Mouse (Mus musculus) liver, adult 2 months (tissue): ENCODE data around the gene Traf3ip1. TPM values are rescaled to one million over a fixed set of nuclear protein-coding genes. Genes with fewer than 3 reads are reported as not detected.

Experiments used
- DNase-seq: peaks from one replicate; pipeline ENCODE4 v3.0.0-alpha.2; 2011; ENCODE audit warnings: low read depth, low spot score; ENCODE audit errors: extremely low read depth
- H3K27ac ChIP-seq: fragments of 200-500 bp; replicated peaks from 2 replicates; pipeline ENCODE4 v1.5.1; 2012; ENCODE audit warnings: low read depth, mild to moderate bottlenecking, control low read depth, inconsistent platforms, low read length; ENCODE audit not compliant: insufficient read depth
- H3K27me3 ChIP-seq: fragments of 200-500 bp; 2 replicates; pipeline ENCODE4 v1.6.1; 2012; ENCODE audit warnings: mild to moderate bottlenecking, moderate library complexity, low read length, inconsistent platforms; ENCODE audit not compliant: control insufficient read depth, insufficient read depth
- H3K36me3 ChIP-seq: fragments of 200-500 bp; 2 replicates; pipeline ENCODE4 v1.6.1; 2012; ENCODE audit warnings: low read length, inconsistent platforms; ENCODE audit not compliant: control insufficient read depth, insufficient read depth
- H3K4me1 ChIP-seq: fragments of 200-500 bp; 2 replicates; pipeline ENCODE4 v1.6.1; 2011; ENCODE audit warnings: low read length; ENCODE audit not compliant: control insufficient read depth, insufficient read depth
- H3K4me3 ChIP-seq: fragments of 200-500 bp; 2 replicates; pipeline ENCODE4 v1.5.1; 2011; ENCODE audit warnings: low read depth, mild to moderate bottlenecking, control low read depth, low read length, moderate library complexity; ENCODE audit not compliant: insufficient read depth
- H3K79me2 ChIP-seq: fragments of 200-500 bp; 2 replicates; pipeline ENCODE4 v1.6.1; 2012; ENCODE audit warnings: inconsistent platforms, mild to moderate bottlenecking, low read length, moderate library complexity; ENCODE audit not compliant: control insufficient read depth, insufficient read depth
- H3K9ac ChIP-seq: fragments of 200-500 bp; 2 replicates; pipeline ENCODE4 v1.6.1; 2012; ENCODE audit warnings: low read depth, mild to moderate bottlenecking, control low read depth, inconsistent platforms, low read length
- CTCF ChIP-seq: fragments of 200-500 bp; IDR thresholded peaks from 2 replicates; pipeline ENCODE4 v1.5.1; 2011; ENCODE audit warnings: low read depth, low read length, control low read depth
- POLR2A ChIP-seq: fragments of 200-500 bp; IDR thresholded peaks from 2 replicates; pipeline ENCODE4 v1.6.1; 2011; ENCODE audit warnings: low read length, control low read depth; ENCODE audit not compliant: insufficient read depth; ENCODE audit errors: extremely low read depth
- WGBS: fragments of 180-500 bp; shearing (Covaris S2); methylation state at CpG from one replicate; pipeline ENCODE4 v1.1.7; 2018; 5-methylcytosine and 5-hydroxymethylcytosine counted together
- polyA plus RNA-seq: library from polyadenylated mRNA; depleted of rRNA; stranded (reverse); fragments of >200 nt; gene quantifications from 2 replicates; pipeline ENCODE4 v1.2.3, GENCODE M21; 2012
- total RNA-seq: library from RNA; depleted of rRNA; stranded (reverse); fragments of >200 nt; gene quantifications from 2 replicates; pipeline ENCODE4 v1.2.3, GENCODE M21; 2014

The Traf3ip1 gene
- total and polyA plus RNA-seq, 2 experiments, result 3.6 to 3.8 TPM

DNA sequence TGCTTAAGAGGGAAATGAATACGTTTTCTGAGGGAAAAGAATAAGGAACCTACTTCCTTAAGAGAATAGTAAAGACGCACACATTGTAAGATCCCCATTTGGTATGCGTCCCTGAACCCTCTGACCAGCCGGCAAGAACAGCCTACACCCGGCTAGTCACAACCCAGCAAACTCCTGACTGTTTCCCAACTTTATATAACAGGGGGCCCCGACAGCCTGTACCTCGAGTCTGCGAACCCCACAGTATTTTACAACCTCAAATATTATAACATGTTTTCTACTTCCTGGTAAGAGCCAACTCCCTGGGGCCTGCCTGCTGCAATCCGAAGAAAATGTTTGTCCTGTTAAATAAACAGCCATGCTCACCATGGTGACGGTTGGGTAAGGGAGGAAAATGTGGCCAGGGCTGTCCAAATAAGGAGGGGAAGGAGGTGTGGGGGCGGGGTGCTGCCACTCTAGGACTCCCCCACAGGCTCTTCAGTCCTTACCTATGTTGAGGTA is 38.1 kb upstream of the Traf3ip1 start:
- H3K27me3 ChIP-seq, result no peaks in the 10 kb centered on the region
- H3K4me3 ChIP-seq, result no peak overlapping the region
- peaks cover 46% of the 10 kb centered on the region for H3K4me1 ChIP-seq
- peak; percentile 90 for DNase-seq
- no peaks in the 10 kb centered on the region for H3K36me3 ChIP-seq
- peak overlapping the region; percentile 74 for H3K9ac ChIP-seq
- no peak for TF ChIP-seq CTCF
- no peak for TF ChIP-seq POLR2A
- WGBS, result 8% methylated on average over 11 of the region's 11 CpGs
- peaks cover 39% of the 10 kb centered on the region; the same call in 1 of the 2 replicates for H3K79me2 ChIP-seq
- peak overlapping the region; percentile 94 for H3K27ac ChIP-seq

DNA sequence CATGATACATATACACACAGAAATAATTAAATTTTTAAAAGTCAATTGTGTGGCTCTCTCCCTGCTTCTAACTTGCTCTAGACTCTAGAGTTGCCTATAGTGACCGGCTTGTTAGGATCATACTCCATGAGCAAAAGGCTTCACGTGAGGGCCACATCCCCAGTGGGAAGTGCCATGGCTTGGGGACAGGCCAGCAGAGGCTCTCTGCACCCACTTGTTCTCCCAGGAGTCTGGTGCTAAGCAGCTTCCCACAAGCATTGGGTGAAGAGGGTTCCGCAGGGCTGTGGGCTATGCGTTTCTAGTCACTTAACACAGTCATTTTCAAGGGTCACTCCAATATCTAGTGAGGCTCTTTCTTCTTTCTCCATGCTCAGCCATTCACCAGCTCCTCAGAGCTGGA is 37.3 kb upstream of the Traf3ip1 start:
- no peaks in the 10 kb centered on the region for H3K27me3 ChIP-seq
- peak overlapping the region; percentile 89 for H3K27ac ChIP-seq
- WGBS, result 38% methylated on average over 4 of the region's 4 CpGs
- peak overlapping the region; percentile 63 for H3K9ac ChIP-seq
- no peaks in the 10 kb centered on the region for H3K36me3 ChIP-seq
- peaks cover 45% of the 10 kb centered on the region for H3K4me1 ChIP-seq
- H3K4me3 ChIP-seq, result peak overlapping the region; percentile 11; the same call in 1 of the 2 replicates
- no peak for DNase-seq
- TF ChIP-seq POLR2A, result no peak
- H3K79me2 ChIP-seq, result peaks cover 33% of the 10 kb centered on the region; the same call in 1 of the 2 replicates

DNA sequence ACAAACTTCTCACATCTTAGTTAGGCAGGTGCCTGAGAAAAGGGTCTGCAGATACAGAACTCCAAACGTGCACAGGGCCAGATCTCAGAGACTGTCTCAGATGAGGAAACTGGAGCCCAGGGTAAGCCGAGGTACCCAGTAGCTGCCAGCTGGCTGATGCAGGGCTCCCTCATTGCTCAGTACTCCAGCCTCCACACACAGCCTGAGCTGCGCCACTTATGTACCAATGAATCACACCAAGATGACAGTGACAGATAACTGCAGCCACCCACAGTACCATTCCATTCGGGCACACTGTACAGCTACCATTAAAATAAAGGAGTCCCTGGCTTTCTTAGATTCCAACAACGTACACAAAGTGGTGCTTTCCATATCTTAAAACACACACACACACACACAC is 36.7 kb upstream of the Traf3ip1 start:
- WGBS, result 23% methylated on average over 5 of the region's 5 CpGs
- Histone ChIP-seq H3K79me2 (peaks cover 28% of the 10 kb centered on the region; the same call in 1 of the 2 replicates), H3K27ac (peak overlapping the region; percentile 89), H3K27me3 (no peaks in the 10 kb centered on the region), H3K4me3 (peak overlapping the region; percentile 5), H3K4me1 (peaks cover 39% of the 10 kb centered on the region), H3K9ac (peak overlapping the region; percentile 98), H3K36me3 (no peaks in the 10 kb centered on the region)
- TF ChIP-seq POLR2A (no peak), CTCF (no peak)
- DNase-seq, result peak; percentile 71

DNA sequence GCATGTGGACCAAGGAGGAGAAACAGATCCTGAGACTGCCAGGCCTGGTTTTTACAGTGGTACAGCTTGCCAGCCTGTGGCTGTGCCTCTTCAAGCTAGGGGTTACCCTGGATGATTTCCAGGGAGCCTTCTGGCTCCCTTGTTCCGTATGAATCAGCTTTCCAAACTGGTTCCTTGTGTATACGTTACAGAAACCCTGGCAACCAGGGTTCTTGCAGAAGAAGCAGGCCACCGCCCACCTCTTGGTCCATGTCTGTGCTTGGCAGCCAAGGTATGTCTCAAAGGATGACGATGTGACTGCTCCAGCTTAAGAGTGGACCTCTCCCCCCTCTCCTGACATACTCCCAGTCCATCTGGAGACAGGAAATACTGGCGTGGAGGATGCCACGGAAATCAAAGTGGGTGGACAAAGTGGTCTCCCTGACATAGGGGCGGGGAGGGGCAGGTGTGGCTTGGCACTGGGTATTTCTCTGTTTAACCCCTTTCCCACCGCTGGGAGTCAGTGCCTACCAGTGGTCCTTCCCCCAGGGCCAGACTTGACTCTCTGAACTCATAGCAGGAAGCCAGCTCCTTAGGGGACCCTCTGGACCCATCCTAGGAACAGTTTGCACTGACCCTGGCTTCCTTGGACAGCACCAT is 36.1 kb upstream of the Traf3ip1 start:
- TF ChIP-seq CTCF (0 out of 2 replicates have a peak, but pooled peaks have one; percentile 6), POLR2A (no peak)
- H3K27me3 ChIP-seq, result no peaks in the 10 kb centered on the region
- H3K4me1 ChIP-seq, result peaks cover 42% of the 10 kb centered on the region
- H3K79me2 ChIP-seq, result peaks cover 23% of the 10 kb centered on the region; the same call in 1 of the 2 replicates
- H3K36me3 ChIP-seq, result no peaks in the 10 kb centered on the region
- peak overlapping the region; percentile 75 for H3K4me3 ChIP-seq
- peak overlapping the region; percentile 98 for H3K9ac ChIP-seq
- H3K27ac ChIP-seq, result peak overlapping the region; percentile 89
- WGBS, result under 1% methylated on average over 8 of the region's 8 CpGs
- DNase-seq, result no peak

DNA sequence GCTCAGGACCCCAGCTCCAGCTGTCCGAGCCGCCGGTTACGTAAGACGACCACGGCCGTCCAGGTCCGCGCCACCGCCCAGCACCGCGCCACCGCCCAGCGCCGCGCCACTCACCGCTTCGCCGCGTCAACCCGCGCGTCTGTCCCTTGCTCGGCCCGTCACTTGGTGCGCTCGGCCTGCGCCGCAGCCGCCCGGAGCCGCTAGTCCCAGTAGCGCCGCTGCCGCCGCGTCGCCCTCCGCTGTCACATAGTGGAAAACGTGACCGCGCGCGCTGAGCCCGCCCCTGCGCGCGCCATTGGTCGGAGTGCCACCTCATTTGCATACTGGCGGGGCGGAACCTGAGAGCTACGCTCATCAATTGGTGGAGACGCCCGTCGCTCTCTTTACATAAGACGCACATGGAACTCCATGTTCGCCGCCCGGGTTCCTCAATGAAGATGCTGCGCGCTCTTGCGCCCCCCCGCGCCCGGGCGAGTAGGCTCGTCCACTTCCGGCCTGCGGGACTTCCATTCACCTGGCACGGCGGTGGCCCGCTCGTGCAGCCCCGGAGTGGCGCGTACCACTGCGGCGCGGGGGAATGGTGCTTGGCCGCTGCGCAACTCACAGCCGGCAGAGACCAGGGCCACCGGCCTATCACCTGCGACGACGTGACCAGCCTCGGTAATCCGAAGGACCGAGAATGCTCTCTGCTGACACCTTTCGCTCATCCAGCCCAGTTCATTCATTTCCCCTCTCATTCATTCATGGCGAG is 35.2 kb upstream of the Traf3ip1 start, which contains the start of gene Per2:
TSS of gene Per2 (minus strand) at position 266 of the 751 bp plus-strand sequence.
- Histone ChIP-seq H3K9ac (peak within 1 kb of the TSS; percentile 98), H3K36me3 (no peaks in the 10 kb centered on the region), H3K4me1 (peaks cover 43% of the 10 kb centered on the region), H3K79me2 (peaks cover 15% of the 10 kb centered on the region; the same call in 1 of the 2 replicates), H3K4me3 (peak within 1 kb of the TSS; percentile 75), H3K27me3 (no peaks in the 10 kb centered on the region), H3K27ac (peak within 1 kb of the TSS; percentile 89)
- under 1% methylated on average over 91 of the region's 91 CpGs for WGBS
- TF ChIP-seq POLR2A (peak; percentile 46; the same call in 1 of the 2 replicates), CTCF (peak; percentile 68)
- peak; percentile 94 for DNase-seq
